Mouse (Mus musculus) liver, embryonic 16.5 days (tissue): ENCODE results near the gene Notum. TPM values are rescaled to one million over a fixed set of nuclear protein-coding genes. Genes with fewer than 3 reads are reported as not detected.

ENCODE experiments used
- ATAC-seq: fragments of 200-750 bp; cut with Nextera tagmentation; 2 replicates; pipeline ENCODE4 v1.8.0; 2017; ENCODE audit warnings: low read depth, mild to moderate bottlenecking, moderate number of reproducible peaks, moderate library complexity
- H3K27ac ChIP-seq: fragments of 300-500 bp; sonication (generic); 2 replicates; pipeline ENCODE4 v1.5.1; 2014; ENCODE audit warnings: mild to moderate bottlenecking, low read length
- H3K27me3 ChIP-seq: fragments of 300-500 bp; sonication (generic); 2 replicates; pipeline ENCODE4 v1.6.1; 2014; ENCODE audit warnings: low read depth, low read length, mixed read lengths; ENCODE audit not compliant: control insufficient read depth, insufficient read depth
- H3K36me3 ChIP-seq: fragments of 300-500 bp; sonication (generic); 2 replicates; pipeline ENCODE4 v1.6.1; 2014; ENCODE audit warnings: mild to moderate bottlenecking; ENCODE audit not compliant: control insufficient read depth, insufficient read depth
- H3K4me1 ChIP-seq: fragments of 300-500 bp; sonication (generic); 2 replicates; pipeline ENCODE4 v1.6.1; 2014; ENCODE audit warnings: low read depth, low read length, mixed read lengths; ENCODE audit not compliant: control insufficient read depth
- H3K4me2 ChIP-seq: fragments of 300-500 bp; sonication (generic); 2 replicates; pipeline ENCODE4 v1.6.1; 2014; ENCODE audit warnings: low read depth, low read length, mixed read lengths
- H3K4me3 ChIP-seq: fragments of 300-500 bp; sonication (generic); 2 replicates; pipeline ENCODE4 v1.5.1; 2014; ENCODE audit warnings: low read depth, mild to moderate bottlenecking, low read length
- H3K9ac ChIP-seq: fragments of 300-500 bp; sonication (generic); 2 replicates; pipeline ENCODE4 v1.6.1; 2014; ENCODE audit warnings: low read depth, low read length
- H3K9me3 ChIP-seq: fragments of 300-500 bp; sonication (generic); replicated peaks from 2 replicates; pipeline ENCODE4 v1.6.1; 2016; ENCODE audit warnings: low read length; ENCODE audit not compliant: control insufficient read depth
- WGBS: fragments of 180-500 bp; shearing (Covaris S2); extraction: QIAGEN DNeasy Blood & Tissue Kit; methylation state at CpG from one replicate; pipeline ENCODE4 v1.1.7; 2014; ENCODE audit not compliant: insufficient replicate concordance; 5-methylcytosine and 5-hydroxymethylcytosine counted together
- polyA plus RNA-seq: library from polyadenylated mRNA; unstranded; fragments of >200 nt; fragmentation: Nextera tagmentation; extraction: Ambion mirVana; gene quantifications from 2 replicates; pipeline ENCODE4 v1.2.1, GENCODE M21; 2015

Gene Notum
- polyA plus RNA-seq, 1 experiment from 2014 or later: 0.20 TPM

DNA sequence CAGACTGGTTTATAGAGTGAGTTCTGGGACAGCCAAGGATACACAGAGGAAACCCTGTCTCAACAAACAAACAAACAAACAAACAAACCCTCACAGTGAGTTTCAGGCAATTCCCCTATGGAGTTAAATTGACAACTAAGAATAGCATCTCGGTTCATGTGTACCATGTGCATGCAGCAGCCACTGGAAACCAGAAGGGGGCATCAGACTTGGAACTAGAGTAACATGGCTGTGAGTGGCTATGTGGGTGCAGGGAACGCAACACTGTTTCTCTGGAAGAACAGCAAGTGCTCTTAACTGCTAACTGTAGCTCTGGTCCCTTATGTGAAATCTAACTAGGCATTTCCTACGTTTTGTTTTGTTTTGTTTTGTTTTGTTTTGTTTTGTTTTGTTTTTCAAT lies 9.1 kb downstream of the Notum start:
- H3K27me3 ChIP-seq: peaks cover 11% of the 10 kb centered on the region
- no peak overlapping the region for H3K9ac ChIP-seq
- H3K9me3 ChIP-seq: no peaks in the 10 kb centered on the region
- no peak overlapping the region for H3K4me3 ChIP-seq
- no peak overlapping the region for H3K4me2 ChIP-seq
- H3K27ac ChIP-seq: no peak overlapping the region
- ATAC-seq: no peak
- WGBS: 61% methylated on average over 3 of the region's 3 CpGs
- no peaks in the 10 kb centered on the region for H3K36me3 ChIP-seq
- H3K4me1 ChIP-seq: peaks cover 5% of the 10 kb centered on the region

DNA sequence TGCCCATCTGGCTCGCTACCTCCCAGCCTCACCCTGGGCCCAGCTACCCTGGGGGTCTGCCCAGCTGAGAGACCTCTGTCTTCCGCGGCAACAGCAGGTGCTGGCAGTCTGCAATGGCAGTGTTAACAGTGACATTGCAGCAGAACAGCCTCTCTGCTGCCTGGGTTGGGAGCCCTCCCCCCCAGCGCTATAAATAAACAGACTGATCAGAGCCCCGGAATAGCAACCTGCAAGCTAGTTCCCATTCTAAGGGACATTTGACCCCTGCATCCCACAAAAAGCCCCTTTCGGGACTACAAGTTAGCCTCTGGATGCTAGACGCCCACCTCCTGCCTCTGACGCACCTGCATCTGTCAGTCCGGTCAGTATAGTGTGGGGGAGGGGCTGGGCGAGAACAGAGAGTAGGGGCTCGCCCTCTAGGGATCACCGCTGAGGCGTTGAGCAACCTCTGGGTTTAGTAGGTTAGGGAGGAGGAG lies 12.9 kb downstream of the Notum start, which contains the start of gene Myadml2:
Gene Myadml2 (minus strand): TSS at position 158 of the 476 bp plus-strand sequence.
- peak within 1 kb of the TSS; percentile 45 for H3K4me2 ChIP-seq
- 7% methylated on average over 13 of the region's 13 CpGs for WGBS
- peaks cover 12% of the 10 kb centered on the region for H3K4me1 ChIP-seq
- H3K27ac ChIP-seq: no peak within 1 kb of the TSS
- peaks cover 5% of the 10 kb centered on the region for H3K27me3 ChIP-seq
- H3K36me3 ChIP-seq: no peaks in the 10 kb centered on the region
- no peak for ATAC-seq
- peak within 1 kb of the TSS; percentile 32 for H3K4me3 ChIP-seq
- 0 out of 2 replicates have a peak within 1 kb of the TSS, but pooled peaks have one; percentile 25 for H3K9ac ChIP-seq
- no peaks in the 10 kb centered on the region for H3K9me3 ChIP-seq

DNA sequence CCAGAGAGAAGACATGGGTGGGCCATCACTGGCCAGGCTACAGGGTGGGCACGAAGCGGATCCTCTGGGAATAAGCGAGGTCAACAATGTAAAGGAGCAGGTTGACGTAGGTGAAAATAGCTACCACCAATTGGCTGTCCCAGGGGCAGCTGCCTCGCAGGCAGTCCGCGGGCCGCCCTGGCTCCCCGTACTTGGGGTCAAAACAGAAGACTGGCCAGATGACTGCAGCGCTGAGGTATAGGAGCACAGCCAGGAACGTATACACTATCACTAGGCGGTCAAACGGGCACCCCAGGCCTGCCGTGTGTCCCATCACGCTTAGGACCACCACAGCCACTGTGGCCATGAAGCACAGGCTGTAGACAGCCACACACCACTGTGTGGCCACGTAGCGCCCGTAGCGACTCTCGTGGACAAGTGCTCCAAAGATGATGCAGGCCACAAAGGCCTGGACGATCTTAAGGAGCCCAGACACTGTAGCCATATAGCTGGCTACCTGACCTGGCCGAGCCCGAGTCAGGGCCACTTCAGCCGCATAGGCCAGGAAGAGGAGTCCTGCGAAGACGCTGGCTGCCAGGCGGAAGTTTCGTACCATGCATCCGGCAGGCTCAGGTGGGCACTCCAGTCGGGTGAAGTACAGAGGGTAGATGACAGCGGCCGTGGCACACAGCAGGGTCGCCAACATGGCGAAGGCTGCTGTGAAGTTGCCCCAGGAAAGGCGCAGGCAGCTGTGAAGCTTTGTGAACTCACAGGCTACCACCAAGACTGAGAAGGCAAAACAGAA lies 13.7 kb downstream of the Notum start:
- Histone ChIP-seq H3K9me3 (no peaks in the 10 kb centered on the region), H3K4me2 (peak overlapping the region; percentile 45; the same call in 1 of the 2 replicates), H3K27ac (no peak overlapping the region), H3K4me1 (peaks cover 18% of the 10 kb centered on the region), H3K4me3 (no peak overlapping the region), H3K27me3 (peaks cover 10% of the 10 kb centered on the region), H3K36me3 (no peaks in the 10 kb centered on the region), H3K9ac (no peak overlapping the region)
- WGBS: 74% methylated on average over 35 of the region's 35 CpGs
- no peak for ATAC-seq

DNA sequence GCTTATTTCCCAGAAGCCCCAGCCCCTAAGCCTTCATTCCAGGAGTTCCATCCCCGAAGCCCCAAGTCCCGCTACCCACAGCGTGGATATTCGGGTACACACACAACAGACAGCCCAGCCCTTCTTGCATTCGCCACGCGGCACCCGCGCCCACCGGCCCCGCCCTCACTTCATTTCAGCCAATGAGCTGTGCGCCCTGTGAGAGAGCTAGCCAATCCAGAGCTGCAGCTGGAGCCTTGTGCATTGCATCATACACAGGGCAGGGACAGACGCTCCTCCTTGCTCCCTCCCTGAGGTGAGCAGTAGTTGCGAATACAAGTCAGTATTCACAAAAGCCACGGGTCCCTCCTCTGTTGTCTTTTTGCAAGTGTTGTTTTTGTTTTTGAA lies 17.4 kb downstream of the Notum start, which contains the start of gene Pycr1:
Gene Pycr1 (minus strand): TSS at position 169 of the 387 bp plus-strand sequence.
- ATAC-seq: peak; percentile 100
- peak within 1 kb of the TSS; percentile 61 for H3K4me3 ChIP-seq
- H3K27me3 ChIP-seq: peaks cover 7% of the 10 kb centered on the region
- WGBS: under 1% methylated on average over 15 of the region's 15 CpGs
- no peaks in the 10 kb centered on the region for H3K36me3 ChIP-seq
- peaks cover 18% of the 10 kb centered on the region for H3K4me1 ChIP-seq
- no peaks in the 10 kb centered on the region for H3K9me3 ChIP-seq
- no peak within 1 kb of the TSS for H3K27ac ChIP-seq
- H3K9ac ChIP-seq: peak within 1 kb of the TSS; percentile 67
- peak within 1 kb of the TSS; percentile 93 for H3K4me2 ChIP-seq

DNA sequence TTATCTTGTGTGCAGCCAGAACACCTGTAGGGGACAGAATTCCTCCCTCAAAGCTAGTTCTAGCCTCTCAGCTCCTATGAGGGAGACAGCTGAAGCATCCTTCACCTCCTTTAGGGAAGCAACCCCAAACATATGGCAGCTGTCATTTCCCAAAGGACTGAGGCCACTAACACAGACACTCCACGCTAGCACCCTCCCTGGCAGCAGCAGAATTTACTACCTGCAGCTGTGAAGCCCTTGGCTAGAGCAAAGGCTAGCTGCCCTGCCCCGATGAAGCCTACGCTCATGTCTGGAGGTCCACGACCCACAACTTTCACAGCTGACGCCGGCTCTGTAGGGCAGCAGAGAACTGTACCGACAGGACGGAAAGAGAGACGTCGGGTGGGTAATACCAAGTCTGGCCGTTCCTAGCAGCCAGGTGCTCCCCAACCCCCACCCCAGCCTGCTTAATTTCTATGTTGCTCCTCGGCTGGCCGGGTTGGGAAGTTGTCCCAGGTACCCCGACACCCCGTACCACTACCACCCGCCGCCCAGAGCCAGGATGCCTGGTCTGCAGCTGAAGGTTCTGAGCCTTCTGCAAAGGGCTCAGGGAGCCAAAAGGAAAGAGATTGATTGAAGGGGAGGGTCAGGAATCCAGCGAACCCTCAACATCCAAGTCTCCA lies 17.9 kb downstream of the Notum start:
- Histone ChIP-seq H3K4me1 (peaks cover 16% of the 10 kb centered on the region), H3K36me3 (no peaks in the 10 kb centered on the region), H3K9ac (peak overlapping the region; percentile 67), H3K4me2 (peak overlapping the region; percentile 93), H3K27me3 (peaks cover 5% of the 10 kb centered on the region), H3K4me3 (peak overlapping the region; percentile 61), H3K9me3 (no peaks in the 10 kb centered on the region), H3K27ac (no peak overlapping the region)
- 1% methylated on average over 18 of the region's 18 CpGs for WGBS
- peak; percentile 22 for ATAC-seq

DNA sequence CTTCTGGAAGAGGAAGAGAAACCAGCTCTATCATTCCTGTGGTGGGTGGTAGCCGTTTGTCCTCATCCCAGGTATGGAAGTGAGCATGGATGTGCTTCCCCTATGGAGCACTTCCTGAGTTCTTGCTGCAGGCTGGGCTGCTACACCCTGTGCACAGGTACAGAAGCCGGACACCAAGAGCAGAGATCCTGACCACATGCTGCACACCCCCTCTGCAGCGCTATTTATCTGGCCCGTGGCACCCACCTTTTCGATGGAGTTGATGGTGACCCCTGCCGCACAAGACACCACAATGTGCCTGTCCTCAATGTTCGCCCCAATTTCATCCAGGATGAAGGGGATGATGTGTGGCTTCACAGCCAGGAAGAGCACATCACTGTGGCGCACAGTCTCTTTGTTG lies 19.1 kb downstream of the Notum start:
- Histone ChIP-seq H3K4me2 (no peak overlapping the region), H3K4me1 (peaks cover 13% of the 10 kb centered on the region), H3K27ac (no peak overlapping the region), H3K4me3 (no peak overlapping the region), H3K27me3 (peaks cover 5% of the 10 kb centered on the region), H3K9ac (no peak overlapping the region), H3K36me3 (no peaks in the 10 kb centered on the region), H3K9me3 (no peaks in the 10 kb centered on the region)
- no peak for ATAC-seq
- 62% methylated on average over 8 of the region's 8 CpGs for WGBS

DNA sequence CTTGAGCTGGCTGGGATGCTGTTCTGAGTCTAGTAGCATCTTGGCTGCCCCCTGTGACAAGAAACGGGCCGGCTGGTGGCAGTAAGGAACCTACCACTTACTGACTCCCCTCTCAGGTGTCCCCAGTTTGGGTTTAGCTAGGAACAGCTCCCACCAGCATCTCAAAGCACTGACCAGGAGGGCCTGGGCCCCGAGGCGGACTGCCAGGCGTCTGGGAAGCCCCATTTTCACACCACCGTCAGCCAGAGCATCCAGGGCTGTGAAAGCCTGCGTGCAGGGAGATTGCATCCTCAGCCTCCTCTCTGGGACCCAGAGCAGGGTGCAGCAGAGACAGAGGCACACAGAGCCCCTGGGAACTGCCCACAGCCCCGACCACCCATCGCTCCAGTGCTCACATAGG lies 19.7 kb downstream of the Notum start:
- Histone ChIP-seq H3K4me1 (peaks cover 13% of the 10 kb centered on the region), H3K9me3 (no peaks in the 10 kb centered on the region), H3K4me3 (no peak overlapping the region), H3K27me3 (peaks cover 5% of the 10 kb centered on the region), H3K9ac (no peak overlapping the region), H3K36me3 (no peaks in the 10 kb centered on the region), H3K27ac (no peak overlapping the region), H3K4me2 (no peak overlapping the region)
- WGBS: 58% methylated on average over 9 of the region's 9 CpGs
- ATAC-seq: no peak

DNA sequence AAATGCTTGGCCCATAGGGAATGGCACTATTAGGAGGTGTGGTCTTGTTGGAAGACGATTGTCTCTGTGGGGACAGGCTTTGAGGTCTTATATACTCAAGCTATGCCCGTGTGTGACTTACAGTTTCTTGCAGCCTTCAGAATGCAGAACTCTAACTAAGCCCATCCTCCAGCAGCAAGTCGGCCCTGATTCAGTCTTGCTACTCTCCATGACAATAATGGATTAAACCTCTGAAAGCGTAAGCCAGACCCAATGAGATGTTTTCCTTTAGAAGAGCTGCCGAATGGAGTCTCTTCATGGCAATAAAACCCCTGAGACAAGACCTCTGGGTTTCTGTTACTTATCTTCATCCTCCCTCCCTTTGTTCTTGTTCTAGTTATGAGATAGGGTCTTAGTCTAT lies 26.2 kb downstream of the Notum start:
- Histone ChIP-seq H3K36me3 (no peaks in the 10 kb centered on the region), H3K4me1 (peaks cover 34% of the 10 kb centered on the region), H3K27me3 (no peaks in the 10 kb centered on the region; the same call in 1 of the 2 replicates), H3K9me3 (no peaks in the 10 kb centered on the region), H3K4me3 (no peak overlapping the region), H3K27ac (no peak overlapping the region), H3K4me2 (no peak overlapping the region), H3K9ac (no peak overlapping the region)
- no peak for ATAC-seq
- WGBS: 77% methylated on average over 5 of the region's 5 CpGs
